Mouse (Mus musculus): ENCODE measurements around the gene Amh. TPM values are rescaled to one million over a fixed set of nuclear protein-coding genes. Genes with fewer than 3 reads are reported as not detected.

Gene Amh
- polyA plus RNA-seq, 1 experiment from 2014 or later = 0.10 TPM

GRCm38 (mm10) chr10:80766161-80766815 is 38.8 kb upstream of the Amh start:
- 83% methylated on average over 10 of the region's 10 CpGs for WGBS
- H3K4me2 ChIP-seq (replicated peaks) = no peak overlapping the region
- H3K36me3 ChIP-seq = peaks cover 63% of the 10 kb centered on the region
- H3K9me3 ChIP-seq = no peaks in the 10 kb centered on the region
- no peak overlapping the region for H3K4me3 ChIP-seq
- no peak for ATAC-seq (ENCODE audit: low FRiP score, low read depth)
- peak overlapping the region; percentile 6; the same call in 1 of the 2 replicates for H3K9ac ChIP-seq (replicated peaks)
- no peaks in the 10 kb centered on the region for H3K27me3 ChIP-seq
- no peak overlapping the region for H3K27ac ChIP-seq (replicated peaks)
- no peaks in the 10 kb centered on the region for H3K4me1 ChIP-seq

- WGBS = 92% methylated on average over 6 of the region's 6 CpGs
These were observed 36.7 kb upstream of the Amh start for GRCm38 (mm10) chr10:80768365-80768764.

GRCm38 (mm10) chr10:80773816-80774215 is 31.2 kb upstream of the Amh start:
- Histone ChIP-seq H3K9me3 (no peaks in the 10 kb centered on the region), H3K4me3 (no peak overlapping the region), H3K27ac (replicated peaks) (no peak overlapping the region), H3K4me2 (replicated peaks) (no peak overlapping the region), H3K36me3 (peaks cover 98% of the 10 kb centered on the region), H3K4me1 (no peaks in the 10 kb centered on the region), H3K9ac (replicated peaks) (no peak overlapping the region), H3K27me3 (no peaks in the 10 kb centered on the region)
- ATAC-seq (ENCODE audit: low FRiP score, low read depth) = no peak
- WGBS = 88% methylated on average over 5 of the region's 5 CpGs

More at GRCm38 (mm10) chr10:80768365-80768764, 36.7 kb upstream of the Amh start:
- ATAC-seq (ENCODE audit: low FRiP score, low read depth) = no peak
- H3K9ac ChIP-seq (replicated peaks) = no peak overlapping the region
- no peak overlapping the region for H3K4me2 ChIP-seq (replicated peaks)
- no peaks in the 10 kb centered on the region for H3K4me1 ChIP-seq
- H3K27me3 ChIP-seq = no peaks in the 10 kb centered on the region
- H3K9me3 ChIP-seq = no peaks in the 10 kb centered on the region
- H3K27ac ChIP-seq (replicated peaks) = no peak overlapping the region
- H3K4me3 ChIP-seq = no peak overlapping the region
- H3K36me3 ChIP-seq = peaks cover 83% of the 10 kb centered on the region

- no peak overlapping the region for H3K4me3 ChIP-seq
- H3K36me3 ChIP-seq = peaks cover 100% of the 10 kb centered on the region
- no peaks in the 10 kb centered on the region for H3K9me3 ChIP-seq
- H3K27me3 ChIP-seq = no peaks in the 10 kb centered on the region
- no peak; the same call in 1 of the 2 replicates for ATAC-seq (ENCODE audit: low FRiP score, low read depth)
- no peak overlapping the region for H3K27ac ChIP-seq (replicated peaks)
- 67% methylated on average over 2 of the region's 2 CpGs for WGBS
- no peaks in the 10 kb centered on the region for H3K4me1 ChIP-seq
- H3K9ac ChIP-seq (replicated peaks) = no peak overlapping the region
- no peak overlapping the region for H3K4me2 ChIP-seq (replicated peaks)
These were observed 30.5 kb upstream of the Amh start for GRCm38 (mm10) chr10:80774549-80774948.

GRCm38 (mm10) chr10:80774981-80775380 is 30.1 kb upstream of the Amh start:
- Histone ChIP-seq H3K4me2 (replicated peaks) (no peak overlapping the region), H3K36me3 (peaks cover 99% of the 10 kb centered on the region), H3K9me3 (no peaks in the 10 kb centered on the region), H3K27me3 (no peaks in the 10 kb centered on the region), H3K9ac (replicated peaks) (no peak overlapping the region), H3K27ac (replicated peaks) (no peak overlapping the region), H3K4me3 (no peak overlapping the region), H3K4me1 (no peaks in the 10 kb centered on the region)
- no peak for ATAC-seq (ENCODE audit: low FRiP score, low read depth)
- WGBS = 94% methylated on average over 4 of the region's 4 CpGs

GRCm38 (mm10) chr10:80775731-80776130 is 29.3 kb upstream of the Amh start:
- H3K9me3 ChIP-seq = no peaks in the 10 kb centered on the region
- no peaks in the 10 kb centered on the region for H3K27me3 ChIP-seq
- no peak overlapping the region for H3K4me2 ChIP-seq (replicated peaks)
- no peak overlapping the region for H3K4me3 ChIP-seq
- H3K36me3 ChIP-seq = peaks cover 97% of the 10 kb centered on the region
- H3K27ac ChIP-seq (replicated peaks) = no peak overlapping the region
- WGBS = 88% methylated on average over 4 of the region's 4 CpGs
- ATAC-seq (ENCODE audit: low FRiP score, low read depth) = no peak
- H3K4me1 ChIP-seq = no peaks in the 10 kb centered on the region
- H3K9ac ChIP-seq (replicated peaks) = no peak overlapping the region

GRCm38 (mm10) chr10:80776358-80776869 is 28.6 kb upstream of the Amh start:
- no peak overlapping the region for H3K4me2 ChIP-seq (replicated peaks)
- peaks cover 97% of the 10 kb centered on the region for H3K36me3 ChIP-seq
- no peak overlapping the region for H3K4me3 ChIP-seq
- H3K27ac ChIP-seq (replicated peaks) = no peak overlapping the region
- no peaks in the 10 kb centered on the region for H3K9me3 ChIP-seq
- no peak for ATAC-seq (ENCODE audit: low FRiP score, low read depth)
- no peaks in the 10 kb centered on the region for H3K4me1 ChIP-seq
- no peak overlapping the region for H3K9ac ChIP-seq (replicated peaks)
- WGBS = 88% methylated on average over 6 of the region's 6 CpGs
- H3K27me3 ChIP-seq = no peaks in the 10 kb centered on the region

GRCm38 (mm10) chr10:80777123-80777522 is 27.9 kb upstream of the Amh start:
- WGBS = 94% methylated on average over 5 of the region's 5 CpGs
- Histone ChIP-seq H3K9me3 (no peaks in the 10 kb centered on the region), H3K4me2 (replicated peaks) (no peak overlapping the region), H3K9ac (replicated peaks) (no peak overlapping the region), H3K4me3 (no peak overlapping the region), H3K27me3 (no peaks in the 10 kb centered on the region), H3K27ac (replicated peaks) (no peak overlapping the region), H3K36me3 (peaks cover 97% of the 10 kb centered on the region), H3K4me1 (no peaks in the 10 kb centered on the region)
- ATAC-seq (ENCODE audit: low FRiP score, low read depth) = no peak

- no peak overlapping the region for H3K27ac ChIP-seq (replicated peaks)
These were observed 25.5 kb upstream of the Amh start for GRCm38 (mm10) chr10:80779565-80779964.

GRCm38 (mm10) chr10:80784302-80784701 is 20.7 kb upstream of the Amh start:
- H3K9ac ChIP-seq (replicated peaks) = 0 out of 2 replicates have a peak overlapping the region, but pooled peaks have one; percentile 15
- H3K36me3 ChIP-seq = peaks cover 97% of the 10 kb centered on the region
- H3K9me3 ChIP-seq = no peaks in the 10 kb centered on the region
- no peak for ATAC-seq (ENCODE audit: low FRiP score, low read depth)
- 96% methylated on average over 2 of the region's 2 CpGs for WGBS
- no peaks in the 10 kb centered on the region for H3K27me3 ChIP-seq
- no peak overlapping the region for H3K4me2 ChIP-seq (replicated peaks)
- H3K27ac ChIP-seq (replicated peaks) = no peak overlapping the region
- no peak overlapping the region for H3K4me3 ChIP-seq
- no peaks in the 10 kb centered on the region for H3K4me1 ChIP-seq

More at GRCm38 (mm10) chr10:80779565-80779964, 25.5 kb upstream of the Amh start:
- Histone ChIP-seq H3K9ac (replicated peaks) (no peak overlapping the region), H3K4me3 (no peak overlapping the region), H3K9me3 (no peaks in the 10 kb centered on the region), H3K4me2 (replicated peaks) (no peak overlapping the region), H3K4me1 (no peaks in the 10 kb centered on the region), H3K36me3 (peaks cover 97% of the 10 kb centered on the region), H3K27me3 (no peaks in the 10 kb centered on the region)
- no peak for ATAC-seq (ENCODE audit: low FRiP score, low read depth)

GRCm38 (mm10) chr10:80784871-80785270 is 20.2 kb upstream of the Amh start:
- WGBS = 75% methylated on average over 12 of the region's 12 CpGs
- no peaks in the 10 kb centered on the region for H3K4me1 ChIP-seq
- no peak for ATAC-seq (ENCODE audit: low FRiP score, low read depth)
- H3K4me3 ChIP-seq = no peak overlapping the region
- H3K36me3 ChIP-seq = peaks cover 96% of the 10 kb centered on the region
- H3K9me3 ChIP-seq = no peaks in the 10 kb centered on the region
- H3K27ac ChIP-seq (replicated peaks) = no peak overlapping the region
- H3K27me3 ChIP-seq = no peaks in the 10 kb centered on the region
- H3K4me2 ChIP-seq (replicated peaks) = no peak overlapping the region
- no peak overlapping the region for H3K9ac ChIP-seq (replicated peaks)

GRCm38 (mm10) chr10:80785963-80786362 is 19.1 kb upstream of the Amh start:
- Histone ChIP-seq H3K27ac (replicated peaks) (no peak overlapping the region), H3K36me3 (peaks cover 99% of the 10 kb centered on the region), H3K9ac (replicated peaks) (no peak overlapping the region), H3K4me3 (no peak overlapping the region), H3K4me2 (replicated peaks) (no peak overlapping the region), H3K4me1 (no peaks in the 10 kb centered on the region), H3K27me3 (no peaks in the 10 kb centered on the region), H3K9me3 (no peaks in the 10 kb centered on the region)
- WGBS = 92% methylated on average over 11 of the region's 11 CpGs
- no peak for ATAC-seq (ENCODE audit: low FRiP score, low read depth)

GRCm38 (mm10) chr10:80787517-80787916 is 17.5 kb upstream of the Amh start:
- no peak overlapping the region for H3K4me3 ChIP-seq
- no peak overlapping the region for H3K27ac ChIP-seq (replicated peaks)
- WGBS = 89% methylated on average over 2 of the region's 2 CpGs
- no peak for ATAC-seq (ENCODE audit: low FRiP score, low read depth)
- H3K9me3 ChIP-seq = no peaks in the 10 kb centered on the region
- H3K36me3 ChIP-seq = peaks cover 99% of the 10 kb centered on the region
- no peaks in the 10 kb centered on the region for H3K27me3 ChIP-seq
- no peaks in the 10 kb centered on the region for H3K4me1 ChIP-seq
- H3K9ac ChIP-seq (replicated peaks) = no peak overlapping the region
- no peak overlapping the region for H3K4me2 ChIP-seq (replicated peaks)

Data from midbrain, embryonic 12.5 days (tissue).